Mouse (Mus musculus): ENCODE data around the gene Adam19. TPM values are rescaled to one million over a fixed set of nuclear protein-coding genes. Genes with fewer than 3 reads are reported as not detected.

Gene Adam19
- polyA plus RNA-seq, 1 experiment = 12.8 TPM

DNA sequence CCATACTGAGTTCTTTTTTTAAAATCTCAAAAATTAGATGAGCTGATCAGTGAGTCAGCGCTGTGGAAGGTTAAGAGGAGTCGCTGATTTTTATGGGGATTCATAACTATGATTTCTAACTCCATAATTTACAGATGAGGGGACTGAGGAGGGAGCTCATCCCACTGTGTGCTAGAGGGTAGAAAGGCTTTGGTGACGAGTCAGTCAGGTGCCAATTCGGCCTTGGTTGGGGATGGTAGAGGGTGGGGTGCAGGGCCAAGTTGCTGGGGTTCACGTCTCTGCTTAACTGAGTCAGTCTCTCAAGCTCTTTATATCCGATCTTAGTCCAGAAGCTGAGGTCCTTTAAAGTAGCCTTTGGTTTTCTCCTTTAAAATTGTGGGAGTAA is 40.5 kb downstream of the Adam19 start:
- Histone ChIP-seq H3K36me3 (ENCODE audit: control insufficient read depth, insufficient read depth, low read length) (no peaks in the 10 kb centered on the region), H3K27me3 (ENCODE audit: control insufficient read depth, insufficient read depth, low read length) (no peaks in the 10 kb centered on the region; the same call in 1 of the 2 replicates), H3K27ac (ENCODE audit: control insufficient read depth, insufficient read depth, low read length) (no peak overlapping the region), H3K4me1 (replicated peaks; ENCODE audit: control insufficient read depth, insufficient read depth, low read length) (peaks cover 2% of the 10 kb centered on the region; the same call in 1 of the 2 replicates), H3K4me3 (ENCODE audit: control insufficient read depth, insufficient read depth, low read length) (no peak overlapping the region)
- TF ChIP-seq CTCF (IDR thresholded peaks at IDR 0.05; ENCODE audit: borderline replicate concordance, control insufficient read depth, extremely low read depth, insufficient read depth, low read length, poor library complexity) = no peak
- no peak for TF ChIP-seq POLR2A (IDR thresholded peaks at IDR 0.05; ENCODE audit: control insufficient read depth, extremely low read depth, insufficient read depth, low read length, poor library complexity)
- 93% methylated on average over 6 of the region's 6 CpGs for WGBS
- no peak for DNase-seq

DNA sequence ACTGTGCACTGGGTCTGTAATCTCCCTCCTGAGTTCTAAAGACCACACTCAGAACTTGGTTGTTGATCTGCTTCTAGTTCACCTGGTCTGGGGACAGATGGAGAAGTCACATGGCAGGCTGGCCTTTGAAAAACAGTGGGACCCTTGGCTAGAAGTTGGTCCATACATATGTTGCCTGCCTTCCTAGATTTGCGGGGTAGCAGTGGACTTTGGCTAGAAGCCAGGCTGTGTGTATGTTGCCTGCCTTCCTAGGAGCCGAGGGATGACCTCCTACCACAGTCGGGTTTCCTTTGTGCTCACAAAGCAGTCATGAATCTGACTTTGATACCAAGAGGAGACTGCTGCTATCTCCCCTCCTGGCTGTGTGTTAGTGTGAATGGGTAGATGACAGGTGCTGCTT is 41.3 kb downstream of the Adam19 start:
- no peak overlapping the region for H3K4me3 ChIP-seq (ENCODE audit: control insufficient read depth, insufficient read depth, low read length)
- TF ChIP-seq CTCF (IDR thresholded peaks at IDR 0.05; ENCODE audit: borderline replicate concordance, control insufficient read depth, extremely low read depth, insufficient read depth, low read length, poor library complexity) (no peak), POLR2A (IDR thresholded peaks at IDR 0.05; ENCODE audit: control insufficient read depth, extremely low read depth, insufficient read depth, low read length, poor library complexity) (no peak)
- no peak for DNase-seq
- 92% methylated on average over 3 of the region's 3 CpGs for WGBS
- no peaks in the 10 kb centered on the region; the same call in 1 of the 2 replicates for H3K27me3 ChIP-seq (ENCODE audit: control insufficient read depth, insufficient read depth, low read length)
- H3K4me1 ChIP-seq (replicated peaks; ENCODE audit: control insufficient read depth, insufficient read depth, low read length) = peaks cover 2% of the 10 kb centered on the region; the same call in 1 of the 2 replicates
- H3K27ac ChIP-seq (ENCODE audit: control insufficient read depth, insufficient read depth, low read length) = no peak overlapping the region
- H3K36me3 ChIP-seq (ENCODE audit: control insufficient read depth, insufficient read depth, low read length) = no peaks in the 10 kb centered on the region

DNA sequence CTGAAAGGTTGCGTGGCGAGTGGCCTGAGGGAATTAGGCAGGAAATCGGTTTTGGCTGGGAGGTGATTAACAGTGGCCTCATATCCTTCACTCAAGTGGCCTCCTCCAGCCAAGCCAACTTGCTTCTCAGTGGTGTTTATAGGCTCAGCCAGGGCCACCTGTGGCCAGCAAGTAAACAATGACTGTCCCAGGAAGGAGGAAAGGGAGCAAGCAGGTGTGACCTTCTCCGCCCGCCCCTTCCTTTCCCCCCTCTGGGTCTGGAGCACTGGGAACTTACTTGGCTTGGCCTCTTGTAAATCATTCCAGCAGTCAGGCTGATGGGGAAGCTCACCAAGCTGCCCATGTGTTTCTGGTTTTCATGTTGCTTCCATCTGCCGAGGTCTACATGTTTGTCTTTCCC is 46.3 kb downstream of the Adam19 start:
- WGBS = 78% methylated on average over 6 of the region's 6 CpGs
- Histone ChIP-seq H3K4me1 (replicated peaks; ENCODE audit: control insufficient read depth, insufficient read depth, low read length) (no peaks in the 10 kb centered on the region), H3K27me3 (ENCODE audit: control insufficient read depth, insufficient read depth, low read length) (no peaks in the 10 kb centered on the region), H3K36me3 (ENCODE audit: control insufficient read depth, insufficient read depth, low read length) (no peaks in the 10 kb centered on the region), H3K4me3 (ENCODE audit: control insufficient read depth, insufficient read depth, low read length) (no peak overlapping the region), H3K27ac (ENCODE audit: control insufficient read depth, insufficient read depth, low read length) (no peak overlapping the region)
- DNase-seq = no peak
- no peak for TF ChIP-seq POLR2A (IDR thresholded peaks at IDR 0.05; ENCODE audit: control insufficient read depth, extremely low read depth, insufficient read depth, low read length, poor library complexity)
- TF ChIP-seq CTCF (IDR thresholded peaks at IDR 0.05; ENCODE audit: borderline replicate concordance, control insufficient read depth, extremely low read depth, insufficient read depth, low read length, poor library complexity) = no peak

DNA sequence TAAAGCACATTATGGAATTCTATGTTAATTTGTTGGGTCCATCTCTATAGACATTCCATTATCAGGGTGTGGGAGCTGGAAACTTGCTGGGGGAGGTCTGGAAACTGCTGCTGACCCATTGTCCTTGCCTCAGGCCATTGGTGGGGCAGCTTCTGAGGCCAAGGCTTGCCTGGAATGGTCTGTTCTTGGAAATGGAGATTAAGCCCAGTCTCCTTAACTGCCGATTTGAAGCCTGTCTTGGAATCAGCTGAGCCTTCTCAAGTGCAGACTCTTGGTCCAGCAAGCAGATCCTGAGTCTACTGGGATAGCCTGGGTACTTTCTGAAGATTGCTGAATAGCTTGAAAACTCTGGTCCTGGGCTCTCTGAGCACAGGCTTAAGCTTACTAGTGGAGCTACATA is 51.3 kb downstream of the Adam19 start:
- Histone ChIP-seq H3K27ac (ENCODE audit: control insufficient read depth, insufficient read depth, low read length) (no peak overlapping the region), H3K36me3 (ENCODE audit: control insufficient read depth, insufficient read depth, low read length) (no peaks in the 10 kb centered on the region), H3K4me1 (replicated peaks; ENCODE audit: control insufficient read depth, insufficient read depth, low read length) (no peaks in the 10 kb centered on the region), H3K27me3 (ENCODE audit: control insufficient read depth, insufficient read depth, low read length) (no peaks in the 10 kb centered on the region), H3K4me3 (ENCODE audit: control insufficient read depth, insufficient read depth, low read length) (no peak overlapping the region)
- TF ChIP-seq CTCF (IDR thresholded peaks at IDR 0.05; ENCODE audit: borderline replicate concordance, control insufficient read depth, extremely low read depth, insufficient read depth, low read length, poor library complexity) (no peak), POLR2A (IDR thresholded peaks at IDR 0.05; ENCODE audit: control insufficient read depth, extremely low read depth, insufficient read depth, low read length, poor library complexity) (no peak)
- DNase-seq = no peak
- 94% methylated on average over 1 of the region's 1 CpGs for WGBS

DNA sequence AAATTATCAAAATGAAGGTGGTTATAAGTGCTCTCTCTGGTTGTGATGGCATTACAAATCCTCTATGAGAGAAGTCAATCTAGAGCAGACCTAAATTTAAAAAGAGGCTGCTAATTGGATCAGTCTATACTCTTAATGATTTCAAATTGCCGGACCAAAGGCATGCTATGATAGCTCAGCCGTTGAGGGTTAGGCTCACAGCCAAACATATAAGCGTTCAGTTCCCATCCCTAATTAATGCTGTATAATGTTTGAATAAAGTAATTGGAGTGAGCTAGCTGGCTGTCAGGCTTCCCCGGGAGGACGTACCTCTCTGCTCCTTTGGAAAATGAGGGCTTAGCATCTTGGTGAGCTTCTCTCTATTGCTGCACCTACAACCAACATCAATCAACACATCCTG is 53.4 kb downstream of the Adam19 start:
- no peaks in the 10 kb centered on the region for H3K36me3 ChIP-seq (ENCODE audit: control insufficient read depth, insufficient read depth, low read length)
- WGBS = 95% methylated on average over 5 of the region's 5 CpGs
- no peak overlapping the region for H3K4me3 ChIP-seq (ENCODE audit: control insufficient read depth, insufficient read depth, low read length)
- no peaks in the 10 kb centered on the region for H3K27me3 ChIP-seq (ENCODE audit: control insufficient read depth, insufficient read depth, low read length)
- no peak overlapping the region for H3K27ac ChIP-seq (ENCODE audit: control insufficient read depth, insufficient read depth, low read length)
- DNase-seq = no peak
- H3K4me1 ChIP-seq (replicated peaks; ENCODE audit: control insufficient read depth, insufficient read depth, low read length) = no peaks in the 10 kb centered on the region
- TF ChIP-seq POLR2A (IDR thresholded peaks at IDR 0.05; ENCODE audit: control insufficient read depth, extremely low read depth, insufficient read depth, low read length, poor library complexity) (no peak), CTCF (IDR thresholded peaks at IDR 0.05; ENCODE audit: borderline replicate concordance, control insufficient read depth, extremely low read depth, insufficient read depth, low read length, poor library complexity) (no peak)

DNA sequence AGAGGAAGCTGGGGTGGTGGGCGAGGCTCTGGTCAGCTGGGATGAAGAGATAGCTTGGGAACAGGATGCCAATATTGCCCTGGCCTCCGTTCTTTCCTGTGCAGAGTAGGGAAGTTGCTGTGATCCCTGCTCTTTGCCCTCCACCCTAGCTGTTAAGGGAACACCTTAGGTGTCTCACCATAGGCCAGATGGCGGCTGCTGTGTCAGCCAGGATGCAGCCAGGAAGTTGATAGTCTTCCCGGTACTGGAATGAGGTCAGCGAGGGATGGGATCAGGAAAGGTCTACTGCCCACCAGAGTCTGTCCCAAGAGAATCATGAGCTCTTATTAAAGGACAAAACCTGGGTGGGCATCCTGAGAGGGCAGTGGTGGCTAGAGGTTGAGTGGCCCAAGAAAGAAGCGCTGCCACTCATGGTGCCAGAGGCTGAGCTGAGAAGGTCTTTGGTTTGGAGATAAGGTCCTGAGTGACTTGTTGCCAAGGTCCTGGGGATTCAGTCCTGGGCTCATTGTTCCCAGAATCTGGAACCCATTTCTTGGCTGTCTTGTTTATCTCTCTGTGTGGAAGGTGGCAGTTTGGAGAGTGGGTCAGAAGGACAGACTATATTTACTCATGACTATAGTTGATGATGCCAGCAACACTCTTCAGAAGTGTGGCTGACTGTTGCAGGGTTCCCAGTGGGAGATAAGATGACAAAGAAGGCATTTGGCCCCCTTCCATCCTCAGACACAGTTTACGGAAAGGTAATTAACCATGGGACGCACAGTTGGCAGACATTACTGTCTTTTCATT is 54.6 kb downstream of the Adam19 start:
- H3K4me1 ChIP-seq (replicated peaks; ENCODE audit: control insufficient read depth, insufficient read depth, low read length) = 0 out of 2 replicates have a peak, but pooled peaks cover under 1% of the 10 kb centered on the region
- no peaks in the 10 kb centered on the region for H3K27me3 ChIP-seq (ENCODE audit: control insufficient read depth, insufficient read depth, low read length)
- DNase-seq = no peak
- WGBS = 76% methylated on average over 8 of the region's 8 CpGs
- H3K36me3 ChIP-seq (ENCODE audit: control insufficient read depth, insufficient read depth, low read length) = no peaks in the 10 kb centered on the region
- no peak for TF ChIP-seq CTCF (IDR thresholded peaks at IDR 0.05; ENCODE audit: borderline replicate concordance, control insufficient read depth, extremely low read depth, insufficient read depth, low read length, poor library complexity)
- no peak overlapping the region for H3K4me3 ChIP-seq (ENCODE audit: control insufficient read depth, insufficient read depth, low read length)
- no peak overlapping the region for H3K27ac ChIP-seq (ENCODE audit: control insufficient read depth, insufficient read depth, low read length)

DNA sequence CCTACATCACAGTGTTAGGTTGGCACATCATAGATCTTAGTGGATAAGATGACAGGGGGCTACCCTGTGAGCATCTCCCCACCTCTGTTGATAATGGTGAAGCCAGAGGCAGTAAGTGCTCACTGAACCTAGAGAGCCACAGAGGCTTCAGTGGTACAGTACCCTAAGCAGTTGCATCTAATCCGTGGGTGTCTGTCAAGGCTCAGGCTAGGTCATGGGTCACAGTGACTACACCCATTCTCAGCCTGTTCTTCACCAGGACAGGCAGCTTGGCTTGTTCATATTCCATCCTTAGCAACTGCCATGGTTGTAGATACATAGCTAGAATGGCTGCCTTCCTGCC is 55.1 kb downstream of the Adam19 start:
- no peak for TF ChIP-seq POLR2A (IDR thresholded peaks at IDR 0.05; ENCODE audit: control insufficient read depth, extremely low read depth, insufficient read depth, low read length, poor library complexity)
- no peak for TF ChIP-seq CTCF (IDR thresholded peaks at IDR 0.05; ENCODE audit: borderline replicate concordance, control insufficient read depth, extremely low read depth, insufficient read depth, low read length, poor library complexity)
- Histone ChIP-seq H3K36me3 (ENCODE audit: control insufficient read depth, insufficient read depth, low read length) (no peaks in the 10 kb centered on the region), H3K4me1 (replicated peaks; ENCODE audit: control insufficient read depth, insufficient read depth, low read length) (0 out of 2 replicates have a peak, but pooled peaks cover 3% of the 10 kb centered on the region), H3K27ac (ENCODE audit: control insufficient read depth, insufficient read depth, low read length) (no peak overlapping the region), H3K4me3 (ENCODE audit: control insufficient read depth, insufficient read depth, low read length) (no peak overlapping the region), H3K27me3 (ENCODE audit: control insufficient read depth, insufficient read depth, low read length) (no peaks in the 10 kb centered on the region)
- WGBS = 87% methylated on average over 1 of the region's 1 CpGs
- DNase-seq = no peak
